Mouse (Mus musculus) Patski (cell line): Measurements from ENCODE around the gene Gm20388. TPM values are rescaled to one million over a fixed set of nuclear protein-coding genes. Genes with fewer than 3 reads are reported as not detected.

ENCODE experiments used
- ATAC-seq: fragments of 100-300 bp; one replicate; pipeline ENCODE4 v1.8.0; 2021
- CTCF ChIA-PET: fragments of 350-600 bp; sonication (Branson Sonifier 250); formaldehyde crosslinking; loops from one replicate; lab custom pipeline; 2022; ENCODE audit warnings: inconsistent platforms; lab: Charles Lee
- POLR2A ChIA-PET: fragments of 350-600 bp; sonication (Branson Sonifier 250); formaldehyde crosslinking; loops from one replicate; lab custom pipeline; 2022; ENCODE audit warnings: antibody characterized with exemption, inconsistent platforms; lab: Charles Lee
- DNase-seq: peaks from one replicate; pipeline ENCODE4 v3.0.0-alpha.2; 2011; ENCODE audit warnings: low read depth, low spot score
- H3K27me3 ChIP-seq: fragments of 371-371 bp; one replicate; pipeline ENCODE4 v1.5.1; 2021
- CTCF ChIP-seq: fragments of 100-300 bp; IDR thresholded peaks from one replicate; pipeline ENCODE4 v1.5.1; 2021
- in situ Hi-C: fragments of 300-500 bp; cut with MboI; formaldehyde crosslinking; loops from 3 replicates; pipeline ENCODE4 v1.11.1; 2018; ENCODE audit warnings: low pct_unique_long_range_greater_than_20kb, mixed read lengths
- polyA plus RNA-seq: library from polyadenylated mRNA; unstranded; gene quantifications from one replicate; pipeline ENCODE4 v1.2.3, GENCODE M21; 2021

Gm20388 gene
- polyA plus RNA-seq, 1 experiment from 2014 or later: 86.7 TPM

GRCm38 (mm10) chr8:120004154-120004702 lies 93.6 kb downstream of the Gm20388 start:
- TF ChIP-seq CTCF: no peak
- CTCF ChIA-PET: interaction anchor here (1.7 kb wide), 1 partner anchor 40 kb away, joined by 6 read pairs; no protein-coding TSS in a partner anchor
- ATAC-seq: peak; percentile 36
- in situ Hi-C loops: no loop called here
- POLR2A ChIA-PET: interaction anchor here (1.0 to 1.2 kb wide), 2 partner anchors 16 to 73 kb away, joined by 3 read pairs; no protein-coding TSS in a partner anchor
- no peaks in the 10 kb centered on the region for H3K27me3 ChIP-seq
- no peak for DNase-seq

- no peak for DNase-seq
These were observed 94.2 kb downstream of the Gm20388 start for GRCm38 (mm10) chr8:120004705-120005381.

GRCm38 (mm10) chr8:120006645-120007160 lies 96.1 kb downstream of the Gm20388 start:
- DNase-seq (no peak), ATAC-seq (no peak)
- CTCF ChIA-PET: no interaction called here
- TF ChIP-seq CTCF: no peak
- in situ Hi-C loops: no loop called here
- H3K27me3 ChIP-seq: no peaks in the 10 kb centered on the region
- POLR2A ChIA-PET: interaction anchor here (0.9 kb wide), 1 partner anchor 16 kb away, joined by 3 read pairs; no protein-coding TSS in a partner anchor

More at GRCm38 (mm10) chr8:120004705-120005381, 94.2 kb downstream of the Gm20388 start:
- H3K27me3 ChIP-seq: no peaks in the 10 kb centered on the region
- ChIA-PET POLR2A (interaction anchor here (1.0 to 1.2 kb wide), 2 partner anchors 17 to 73 kb away, joined by 3 read pairs; no protein-coding TSS in a partner anchor), CTCF (interaction anchor here (1.7 kb wide), 1 partner anchor 40 kb away, joined by 6 read pairs; no protein-coding TSS in a partner anchor)
- ATAC-seq: no peak
- TF ChIP-seq CTCF: no peak
- in situ Hi-C loops: no loop called here

- no peak for TF ChIP-seq CTCF
These were observed 96.5 kb downstream of the Gm20388 start for GRCm38 (mm10) chr8:120007178-120007577.

GRCm38 (mm10) chr8:120009284-120009683 lies 98.6 kb downstream of the Gm20388 start:
- ATAC-seq (no peak), DNase-seq (no peak)
- in situ Hi-C loops: no loop called here
- H3K27me3 ChIP-seq: no peaks in the 10 kb centered on the region
- TF ChIP-seq CTCF: no peak
- ChIA-PET POLR2A (no interaction called here), CTCF (no interaction called here)

More at GRCm38 (mm10) chr8:120007178-120007577, 96.5 kb downstream of the Gm20388 start:
- CTCF ChIA-PET: no interaction called here
- H3K27me3 ChIP-seq: no peaks in the 10 kb centered on the region
- no peak for ATAC-seq
- DNase-seq: no peak
- POLR2A ChIA-PET: interaction anchor here (0.9 kb wide), 1 partner anchor 17 kb away, joined by 3 read pairs; no protein-coding TSS in a partner anchor
- in situ Hi-C loops: no loop called here

GRCm38 (mm10) chr8:120012491-120012890 lies 101.8 kb downstream of the Gm20388 start:
- H3K27me3 ChIP-seq: no peaks in the 10 kb centered on the region
- in situ Hi-C loops: no loop called here
- ChIA-PET CTCF (no interaction called here), POLR2A (no interaction called here)
- no peak for TF ChIP-seq CTCF
- ATAC-seq (no peak), DNase-seq (no peak)

- CTCF ChIA-PET: no interaction called here
- no peaks in the 10 kb centered on the region for H3K27me3 ChIP-seq
- ATAC-seq (no peak), DNase-seq (no peak)
- POLR2A ChIA-PET: no interaction called here
- no peak for TF ChIP-seq CTCF
- in situ Hi-C loops: no loop called here
These were observed 102.3 kb downstream of the Gm20388 start for GRCm38 (mm10) chr8:120012927-120013326.

GRCm38 (mm10) chr8:120014267-120015023 lies 103.8 kb downstream of the Gm20388 start:
- ATAC-seq: no peak
- ChIA-PET CTCF (interaction anchor here (1.3 kb wide), 1 partner anchor 65 kb away, joined by 3 read pairs; no protein-coding TSS in a partner anchor), POLR2A (no interaction called here)
- H3K27me3 ChIP-seq: no peaks in the 10 kb centered on the region
- no peak for DNase-seq
- in situ Hi-C loops: no loop called here
- no peak for TF ChIP-seq CTCF

- no peaks in the 10 kb centered on the region for H3K27me3 ChIP-seq
- no peak for TF ChIP-seq CTCF
- POLR2A ChIA-PET: no interaction called here
- CTCF ChIA-PET: interaction anchor here (1.3 kb wide), 2 partner anchors 30 to 64 kb away, joined by 3 read pairs; no protein-coding TSS in a partner anchor
- DNase-seq: no peak
- peak; percentile 50 for ATAC-seq
- in situ Hi-C loops: no loop called here
These were observed 105.3 kb downstream of the Gm20388 start for GRCm38 (mm10) chr8:120015916-120016315.

GRCm38 (mm10) chr8:120016424-120016823 lies 105.8 kb downstream of the Gm20388 start:
- DNase-seq (no peak), ATAC-seq (peak; percentile 41)
- no peak for TF ChIP-seq CTCF
- ChIA-PET CTCF (interaction anchor here (1.3 kb wide), 1 partner anchor 30 kb away, joined by 3 read pairs; no protein-coding TSS in a partner anchor), POLR2A (interaction anchor here (0.7 kb wide), 1 partner anchor 577 kb away, joined by 4 read pairs; no protein-coding TSS in a partner anchor)
- H3K27me3 ChIP-seq: no peaks in the 10 kb centered on the region
- in situ Hi-C loops: no loop called here
